Mouse (Mus musculus) midbrain, embryonic 11.5 days (tissue): ENCODE measurements around the gene Dgki. TPM values are rescaled to one million over a fixed set of nuclear protein-coding genes. Genes with fewer than 3 reads are reported as not detected.

Experiments used
- ATAC-seq: fragments of 200-750 bp; cut with Nextera tagmentation; 2 replicates; pipeline ENCODE4 v1.8.0; 2017; ENCODE audit warnings: moderate TSS enrichment, moderate library complexity; ENCODE audit not compliant: low FRiP score
- DNase-seq: peaks from one replicate; pipeline ENCODE4 v3.0.0; 2015; ENCODE audit warnings: low spot score; ENCODE audit errors: missing footprints
- H3K27ac ChIP-seq: fragments of 300-500 bp; sonication (generic); 2 replicates; pipeline ENCODE4 v1.5.1; 2014; ENCODE audit warnings: low read depth, low read length
- H3K27me3 ChIP-seq: fragments of 300-500 bp; sonication (generic); 2 replicates; pipeline ENCODE4 v1.6.1; 2014; ENCODE audit warnings: mild to moderate bottlenecking, low read length, moderate library complexity, mixed read lengths; ENCODE audit not compliant: control insufficient read depth, insufficient read depth
- H3K36me3 ChIP-seq: fragments of 300-500 bp; sonication (generic); 2 replicates; pipeline ENCODE4 v1.6.1; 2014; ENCODE audit warnings: mild to moderate bottlenecking, low read length, moderate library complexity, mixed read lengths; ENCODE audit not compliant: control insufficient read depth, insufficient read depth
- H3K4me1 ChIP-seq: fragments of 300-500 bp; sonication (generic); 2 replicates; pipeline ENCODE4 v1.6.1; 2014; ENCODE audit warnings: low read length; ENCODE audit not compliant: control insufficient read depth, insufficient read depth
- H3K4me2 ChIP-seq: fragments of 300-500 bp; sonication (generic); 2 replicates; pipeline ENCODE4 v1.6.1; 2014; ENCODE audit warnings: mild to moderate bottlenecking, moderate library complexity
- H3K4me3 ChIP-seq: fragments of 300-500 bp; sonication (generic); 2 replicates; pipeline ENCODE4 v1.5.1; 2014; ENCODE audit warnings: low read depth, low read length
- H3K9ac ChIP-seq: fragments of 300-500 bp; sonication (generic); 2 replicates; pipeline ENCODE4 v1.6.1; 2014; ENCODE audit warnings: low read length
- H3K9me3 ChIP-seq: fragments of 300-500 bp; sonication (generic); 2 replicates; pipeline ENCODE4 v1.6.1; 2016; ENCODE audit warnings: low read length; ENCODE audit not compliant: control insufficient read depth
- WGBS: fragments of 180-500 bp; shearing (Covaris S2); extraction: QIAGEN DNeasy Blood & Tissue Kit; methylation state at CpG from one replicate; pipeline ENCODE4 v1.1.7; 2014; 5-methylcytosine and 5-hydroxymethylcytosine counted together
- polyA plus RNA-seq: library from polyadenylated mRNA; unstranded; fragments of >200 nt; fragmentation: Nextera tagmentation; extraction: Ambion mirVana; gene quantifications from 2 replicates; pipeline ENCODE4 v1.2.1, GENCODE M21; 2014

Dgki gene
- polyA plus RNA-seq, 1 experiment from 2014 or later = 2.1 TPM

DNA sequence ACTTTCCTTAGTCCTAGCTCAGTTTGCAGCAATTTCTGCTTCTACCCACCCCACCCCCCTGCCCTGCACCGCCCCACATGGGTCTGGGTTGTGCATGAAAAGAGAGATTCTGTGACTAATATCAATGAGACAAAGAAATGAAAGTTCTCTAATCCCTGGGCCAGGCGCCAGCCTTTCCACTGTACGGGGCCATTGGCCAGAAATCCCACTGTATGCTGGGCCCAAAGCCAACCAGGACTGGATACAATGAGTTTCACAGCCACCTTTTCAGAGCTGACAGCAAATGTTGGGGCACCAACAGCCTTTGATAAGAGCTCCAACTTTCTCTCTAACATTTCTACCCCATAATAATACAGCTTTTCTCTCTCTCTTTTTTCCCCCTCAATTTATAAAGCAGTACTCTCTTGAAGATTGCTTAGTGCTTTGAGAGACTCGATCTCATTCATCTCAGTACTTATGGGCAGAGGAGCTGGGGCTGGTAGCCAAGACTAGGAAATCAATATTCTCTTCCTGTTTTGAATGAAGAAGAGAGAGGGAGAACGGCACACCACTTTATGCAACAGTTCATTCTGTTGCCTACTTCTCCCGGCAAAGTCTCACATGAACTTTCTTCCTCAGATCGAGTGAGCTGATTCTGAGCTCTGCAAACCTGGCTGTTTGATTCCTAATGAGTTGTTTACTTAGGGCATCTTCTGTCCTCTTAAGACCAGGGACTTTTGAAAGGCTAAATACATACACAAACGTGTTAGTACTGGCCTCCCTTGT lies 480.8 kb downstream of the Dgki start:
- peak; percentile 69 for DNase-seq
- Histone ChIP-seq H3K4me2 (no peak overlapping the region), H3K27me3 (no peaks in the 10 kb centered on the region), H3K4me3 (no peak overlapping the region), H3K36me3 (no peaks in the 10 kb centered on the region), H3K9ac (no peak overlapping the region), H3K4me1 (0 out of 2 replicates have a peak, but pooled peaks cover 3% of the 10 kb centered on the region), H3K9me3 (no peaks in the 10 kb centered on the region), H3K27ac (no peak overlapping the region)
- 0 out of 2 replicates have a peak, but pooled peaks have one; percentile 35 for ATAC-seq
- 65% methylated on average over 8 of the region's 8 CpGs for WGBS

DNA sequence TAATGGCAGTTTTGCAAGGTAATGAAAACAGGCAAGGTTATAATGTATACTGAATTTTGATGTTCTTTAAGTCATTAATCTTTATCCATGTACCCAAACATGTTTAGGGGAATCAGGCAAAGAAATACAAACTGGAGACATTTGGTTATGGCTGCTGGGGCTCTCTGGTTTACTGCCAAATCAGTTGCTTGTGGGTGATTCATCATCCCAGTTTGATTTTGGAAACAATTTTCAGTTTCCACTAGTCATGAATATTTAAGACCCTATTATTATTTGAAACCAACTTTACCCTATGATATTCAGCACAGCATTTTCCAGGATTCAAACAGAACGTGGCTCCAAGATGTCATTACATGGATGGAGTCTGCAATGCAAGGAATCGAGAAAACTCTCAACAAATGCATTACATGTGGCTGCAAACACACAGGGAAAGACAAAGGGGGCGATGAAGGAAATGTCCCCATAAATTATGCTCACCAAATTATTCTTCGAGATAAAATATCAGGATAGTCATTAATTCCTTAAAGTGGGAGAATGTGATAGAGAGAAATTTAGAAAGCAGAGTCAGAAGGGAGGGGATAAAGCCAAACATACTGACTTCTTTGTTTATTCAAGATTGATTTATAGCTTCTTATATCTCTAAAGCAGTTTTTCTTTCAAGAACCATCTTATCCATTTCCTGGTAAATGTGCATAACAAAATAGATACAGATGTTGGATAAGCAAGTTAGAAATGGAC lies 481.5 kb downstream of the Dgki start:
- Histone ChIP-seq H3K4me1 (0 out of 2 replicates have a peak, but pooled peaks cover 3% of the 10 kb centered on the region), H3K4me2 (no peak overlapping the region), H3K27ac (no peak overlapping the region), H3K4me3 (no peak overlapping the region), H3K9me3 (no peaks in the 10 kb centered on the region), H3K27me3 (no peaks in the 10 kb centered on the region), H3K9ac (no peak overlapping the region), H3K36me3 (no peaks in the 10 kb centered on the region)
- DNase-seq (peak; percentile 61), ATAC-seq (no peak)
- WGBS = 86% methylated on average over 4 of the region's 4 CpGs

DNA sequence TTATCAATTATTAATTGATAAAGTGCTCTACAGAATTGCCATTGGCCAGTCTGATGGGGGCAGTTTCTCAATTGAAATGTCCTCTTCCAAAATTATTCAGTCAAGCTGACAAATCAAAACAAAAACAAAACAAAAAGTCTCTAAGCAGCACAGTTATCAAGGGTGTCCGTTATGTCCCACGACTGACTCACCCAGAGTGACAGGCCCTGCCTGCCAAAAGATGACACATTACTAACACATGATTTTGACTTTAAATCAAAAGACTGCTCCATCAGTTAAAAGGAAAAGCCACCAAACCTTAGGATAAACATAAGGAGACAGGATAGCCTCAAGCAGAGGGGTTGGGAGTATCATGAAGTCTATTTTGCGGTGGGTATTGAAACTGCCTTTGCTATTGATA lies 483.3 kb downstream of the Dgki start:
- no peak overlapping the region for H3K9ac ChIP-seq
- no peak overlapping the region for H3K4me2 ChIP-seq
- no peak overlapping the region for H3K27ac ChIP-seq
- no peak overlapping the region for H3K4me3 ChIP-seq
- no peaks in the 10 kb centered on the region for H3K9me3 ChIP-seq
- ATAC-seq (no peak), DNase-seq (peak; percentile 37)
- 0 out of 2 replicates have a peak, but pooled peaks cover 3% of the 10 kb centered on the region for H3K4me1 ChIP-seq
- H3K36me3 ChIP-seq = no peaks in the 10 kb centered on the region
- no peaks in the 10 kb centered on the region for H3K27me3 ChIP-seq
- 93% methylated on average over 3 of the region's 3 CpGs for WGBS

DNA sequence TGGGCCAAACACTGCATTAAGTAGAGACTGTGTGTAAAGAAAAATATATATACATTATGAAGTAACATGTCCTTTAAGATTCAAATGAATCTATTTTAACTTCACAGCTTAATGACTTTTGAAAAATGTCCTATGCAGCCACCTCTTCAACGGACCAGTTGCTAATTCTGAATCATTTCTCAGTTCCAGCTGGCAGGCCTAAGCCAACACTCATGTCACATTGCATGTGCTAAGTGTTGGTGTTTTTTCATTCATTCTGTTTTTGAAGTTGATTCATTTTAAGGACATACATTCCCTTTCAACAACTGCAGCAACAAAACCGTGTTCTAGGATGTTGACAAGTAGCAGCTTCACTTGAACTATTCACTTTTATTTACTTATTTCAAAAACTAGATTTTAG lies 484.0 kb downstream of the Dgki start:
- 92% methylated on average over 2 of the region's 2 CpGs for WGBS
- H3K4me2 ChIP-seq = no peak overlapping the region

DNA sequence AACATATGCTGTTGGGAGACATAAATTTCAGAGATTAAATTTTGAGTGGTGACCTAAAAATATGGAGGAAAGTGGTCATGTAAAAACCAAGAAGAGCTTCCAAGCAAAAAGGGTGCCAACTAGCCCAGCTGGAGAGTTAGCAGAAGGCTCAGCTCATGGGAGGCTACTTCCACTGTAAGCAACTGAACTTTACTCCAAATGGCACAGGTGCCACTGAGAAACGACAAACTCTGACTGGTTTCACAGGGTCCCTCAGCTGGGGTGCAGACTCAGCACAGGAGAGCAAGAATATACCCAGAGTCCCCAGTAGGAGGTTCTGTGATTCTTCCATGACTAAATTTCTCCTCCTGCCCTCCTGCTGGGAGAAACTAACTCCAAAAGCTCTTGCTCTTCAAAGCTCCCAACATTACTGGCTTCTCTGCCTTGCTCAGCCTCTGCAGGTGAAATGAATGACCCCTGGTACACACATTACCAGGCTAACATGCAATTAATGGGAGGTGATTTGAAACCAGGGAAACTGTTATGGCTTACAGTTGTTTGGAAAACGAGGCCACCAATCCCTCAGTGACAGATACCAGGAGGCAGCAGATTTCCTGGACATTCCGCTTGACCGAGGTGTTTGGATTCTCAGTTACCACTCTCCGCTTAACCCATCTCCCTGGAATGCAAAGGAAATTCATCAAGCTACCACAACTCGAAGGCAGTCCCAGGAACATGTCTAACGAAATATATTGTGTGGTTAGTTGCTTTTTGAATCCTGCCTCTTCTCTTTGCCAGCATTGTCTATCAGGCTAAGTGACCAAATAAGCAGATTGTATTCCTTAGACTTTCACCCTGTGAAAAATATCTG lies 487.1 kb downstream of the Dgki start:
- no peak overlapping the region for H3K4me2 ChIP-seq
- no peaks in the 10 kb centered on the region for H3K9me3 ChIP-seq
- H3K36me3 ChIP-seq = no peaks in the 10 kb centered on the region
- peaks cover 7% of the 10 kb centered on the region for H3K27me3 ChIP-seq
- no peak overlapping the region for H3K4me3 ChIP-seq
- H3K9ac ChIP-seq = no peak overlapping the region
- 84% methylated on average over 7 of the region's 7 CpGs for WGBS
- DNase-seq (peak; percentile 72), ATAC-seq (no peak)
- peaks cover 7% of the 10 kb centered on the region for H3K4me1 ChIP-seq
- no peak overlapping the region for H3K27ac ChIP-seq

More for the DNA sequence above, 484.0 kb downstream of the Dgki start:
- DNase-seq = no peak
- H3K4me1 ChIP-seq = peaks cover 3% of the 10 kb centered on the region; the same call in 1 of the 2 replicates
- H3K9me3 ChIP-seq = no peaks in the 10 kb centered on the region
- no peak for ATAC-seq
- H3K36me3 ChIP-seq = no peaks in the 10 kb centered on the region
- H3K4me3 ChIP-seq = no peak overlapping the region
- no peak overlapping the region for H3K27ac ChIP-seq
- H3K9ac ChIP-seq = no peak overlapping the region
- H3K27me3 ChIP-seq = no peaks in the 10 kb centered on the region

DNA sequence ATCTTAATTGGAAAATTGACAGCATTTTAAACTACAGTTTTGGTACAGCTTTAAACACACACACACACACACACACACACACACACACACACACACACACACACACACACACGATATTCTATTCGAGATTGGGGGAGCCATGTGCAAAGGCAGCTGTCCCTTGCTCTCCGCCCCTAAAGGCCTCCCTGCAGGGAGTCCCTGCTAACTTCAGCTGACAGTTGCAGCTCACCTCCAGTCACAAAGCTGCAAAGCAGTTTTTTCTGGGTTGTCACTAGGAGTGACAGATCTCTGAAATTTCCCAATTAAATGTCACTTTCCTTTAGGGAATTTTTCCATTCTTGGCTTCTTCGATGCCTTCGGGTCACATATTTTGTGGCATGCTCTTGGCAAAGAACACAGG lies 489.5 kb downstream of the Dgki start:
- no peaks in the 10 kb centered on the region for H3K9me3 ChIP-seq
- ATAC-seq (peak; percentile 54), DNase-seq (peak; percentile 88)
- peaks cover 7% of the 10 kb centered on the region for H3K27me3 ChIP-seq
- H3K4me2 ChIP-seq = peak overlapping the region; percentile 67
- no peak overlapping the region for H3K27ac ChIP-seq
- no peak overlapping the region for H3K9ac ChIP-seq
- H3K4me3 ChIP-seq = peak overlapping the region; percentile 52
- H3K4me1 ChIP-seq = peaks cover 7% of the 10 kb centered on the region
- H3K36me3 ChIP-seq = no peaks in the 10 kb centered on the region
- WGBS = 12% methylated on average over 5 of the region's 5 CpGs

DNA sequence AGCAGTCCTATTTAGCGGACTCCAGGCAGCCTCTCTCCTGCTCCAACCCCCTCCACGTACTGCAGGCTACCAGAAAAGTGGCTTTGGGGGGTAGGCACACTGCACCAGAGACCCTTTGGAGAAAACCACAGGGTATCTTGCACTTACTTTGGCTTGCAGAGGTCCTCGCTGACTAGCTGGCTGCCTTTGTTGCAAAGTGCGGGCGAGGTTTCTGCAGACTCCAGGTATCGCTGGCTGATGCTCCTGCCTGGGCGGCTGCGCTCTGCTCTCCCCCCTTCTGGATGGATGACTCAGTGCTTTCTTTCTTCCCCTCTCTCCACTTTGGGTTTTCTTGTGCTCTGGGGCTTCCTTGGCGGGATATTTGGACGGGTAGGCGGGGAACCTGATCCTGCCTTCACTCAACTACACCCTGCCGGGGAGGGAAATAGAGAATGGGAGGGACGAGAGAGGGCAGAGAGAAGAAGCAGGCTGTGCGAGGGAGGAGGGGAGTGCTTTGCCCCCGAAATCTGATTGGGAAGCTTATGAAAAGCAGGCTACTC lies 490.2 kb downstream of the Dgki start, which contains the start of gene Ptn:
Ptn (minus strand) TSS at position 474 of the 539 bp plus-strand sequence.
- Histone ChIP-seq H3K4me2 (peak within 1 kb of the TSS; percentile 67), H3K9ac (peak within 1 kb of the TSS; percentile 76), H3K27me3 (peaks cover 7% of the 10 kb centered on the region), H3K27ac (peak within 1 kb of the TSS; percentile 23), H3K9me3 (no peaks in the 10 kb centered on the region), H3K4me1 (peaks cover 7% of the 10 kb centered on the region), H3K4me3 (peak within 1 kb of the TSS; percentile 52), H3K36me3 (no peaks in the 10 kb centered on the region)
- under 1% methylated on average over 15 of the region's 15 CpGs for WGBS
- peak; percentile 83 for ATAC-seq
- DNase-seq = peak; percentile 96

DNA sequence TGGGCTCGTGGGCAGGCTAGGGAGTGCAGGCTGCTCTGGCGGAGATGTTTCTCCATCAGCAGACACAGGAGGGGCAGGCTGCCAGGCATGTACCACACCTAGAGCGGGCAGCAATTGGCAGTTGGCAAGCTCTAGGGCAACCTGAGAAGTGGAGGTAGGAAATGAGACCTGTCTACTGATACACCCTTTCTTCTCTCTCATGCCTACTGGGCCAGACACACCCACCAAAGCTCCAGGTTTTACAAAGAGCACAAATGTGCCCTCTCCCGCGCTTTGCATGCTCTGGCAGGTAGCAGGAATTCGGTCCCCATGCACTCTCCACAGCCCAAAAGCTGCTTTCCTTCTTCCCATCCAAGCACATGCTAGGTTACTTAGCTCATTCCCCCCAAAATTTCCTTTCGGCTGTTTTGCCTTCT lies 490.7 kb downstream of the Dgki start:
- Histone ChIP-seq H3K27me3 (peaks cover 7% of the 10 kb centered on the region), H3K9me3 (no peaks in the 10 kb centered on the region), H3K4me1 (peaks cover 7% of the 10 kb centered on the region), H3K4me2 (peak overlapping the region; percentile 67), H3K4me3 (peak overlapping the region; percentile 52), H3K9ac (peak overlapping the region; percentile 76), H3K27ac (peak overlapping the region; percentile 23), H3K36me3 (no peaks in the 10 kb centered on the region)
- ATAC-seq (peak; percentile 52), DNase-seq (no peak)
- WGBS = 0% methylated on average over 7 of the region's 7 CpGs
